Mouse (Mus musculus): ENCODE results near the gene Eif3i. TPM values are rescaled to one million over a fixed set of nuclear protein-coding genes. Genes with fewer than 3 reads are reported as not detected.
A peak's percentile ranks its signal among the peaks of the same experiment; 100 is the strongest.
"Not testable (repeated sequence)": the region's sequence is repeated elsewhere in the genome, so short reads cannot be mapped to it uniquely, and the experiment has no call there.

The Eif3i gene
- polyA plus RNA-seq, 1 experiment from 2014 or later: 220 TPM

- H3K27ac ChIP-seq: no peak overlapping the region
- no peaks in the 10 kb centered on the region for H3K9me3 ChIP-seq
- H3K9ac ChIP-seq (replicated peaks): no peak overlapping the region
- H3K4me3 ChIP-seq (replicated peaks): no peak overlapping the region
- H3K27me3 ChIP-seq: no peaks in the 10 kb centered on the region
- WGBS: 94% methylated on average over 6 of the region's 6 CpGs
- no peaks in the 10 kb centered on the region for H3K36me3 ChIP-seq
- H3K4me2 ChIP-seq (replicated peaks): no peak overlapping the region
- H3K4me1 ChIP-seq (replicated peaks): no peaks in the 10 kb centered on the region
- no peak for ATAC-seq
These were observed 30.4 kb downstream of the Eif3i start for GRCm38 (mm10) chr4:129570028-129570427.

- Histone ChIP-seq H3K4me1 (replicated peaks) (no peaks in the 10 kb centered on the region), H3K36me3 (no peaks in the 10 kb centered on the region), H3K9me3 (no peaks in the 10 kb centered on the region), H3K4me2 (replicated peaks) (no peak overlapping the region), H3K27ac (no peak overlapping the region), H3K4me3 (replicated peaks) (no peak overlapping the region), H3K27me3 (no peaks in the 10 kb centered on the region), H3K9ac (replicated peaks) (no peak overlapping the region)
- 91% methylated on average over 7 of the region's 7 CpGs for WGBS
- no peak for ATAC-seq
These were observed 32.1 kb downstream of the Eif3i start for GRCm38 (mm10) chr4:129568366-129568765.

GRCm38 (mm10) chr4:129565139-129565538 lies 35.3 kb downstream of the Eif3i start:
- Histone ChIP-seq H3K4me1 (replicated peaks) (no peaks in the 10 kb centered on the region), H3K4me3 (replicated peaks) (no peak overlapping the region), H3K9ac (replicated peaks) (no peak overlapping the region), H3K4me2 (replicated peaks) (no peak overlapping the region), H3K36me3 (no peaks in the 10 kb centered on the region), H3K9me3 (no peaks in the 10 kb centered on the region), H3K27ac (no peak overlapping the region), H3K27me3 (no peaks in the 10 kb centered on the region)
- no peak for ATAC-seq
- WGBS: 83% methylated on average over 6 of the region's 6 CpGs

- Histone ChIP-seq H3K9me3 (no peaks in the 10 kb centered on the region), H3K4me1 (replicated peaks) (no peaks in the 10 kb centered on the region), H3K9ac (replicated peaks) (no peak overlapping the region), H3K4me2 (replicated peaks) (no peak overlapping the region), H3K36me3 (no peaks in the 10 kb centered on the region), H3K27ac (no peak overlapping the region), H3K4me3 (replicated peaks) (no peak overlapping the region), H3K27me3 (no peaks in the 10 kb centered on the region)
- no peak for ATAC-seq
- WGBS: 80% methylated on average over 8 of the region's 8 CpGs
These were observed 36.7 kb downstream of the Eif3i start for GRCm38 (mm10) chr4:129563718-129564117.

DNA sequence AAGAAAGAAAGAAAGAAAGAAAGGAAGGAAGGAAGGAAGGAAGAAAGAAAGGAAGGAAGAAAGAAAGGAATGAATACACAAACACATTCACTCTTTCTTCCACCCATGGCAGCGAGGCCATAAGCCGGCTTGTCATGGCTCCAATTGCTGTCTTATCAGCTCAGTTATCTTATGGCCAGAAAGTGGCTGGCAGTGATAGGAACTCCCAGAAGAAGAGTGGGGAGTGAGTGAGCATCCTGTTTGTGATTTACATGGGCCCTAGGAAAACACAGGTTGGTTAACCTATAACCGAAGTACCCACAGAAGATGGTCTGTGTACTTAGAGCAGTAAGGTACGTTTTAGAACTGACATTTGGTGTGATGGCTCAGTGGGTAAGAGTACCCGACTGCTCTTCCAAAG lies 39.3 kb downstream of the Eif3i start:
- WGBS: 94% methylated on average over 5 of the region's 5 CpGs
- Histone ChIP-seq H3K4me3 (replicated peaks) (no peak overlapping the region), H3K36me3 (no peaks in the 10 kb centered on the region), H3K27me3 (0 out of 2 replicates have a peak, but pooled peaks cover 3% of the 10 kb centered on the region), H3K4me1 (replicated peaks) (peaks cover 4% of the 10 kb centered on the region), H3K27ac (no peak overlapping the region), H3K9me3 (no peaks in the 10 kb centered on the region), H3K9ac (replicated peaks) (no peak overlapping the region), H3K4me2 (replicated peaks) (no peak overlapping the region)
- no peak for ATAC-seq

DNA sequence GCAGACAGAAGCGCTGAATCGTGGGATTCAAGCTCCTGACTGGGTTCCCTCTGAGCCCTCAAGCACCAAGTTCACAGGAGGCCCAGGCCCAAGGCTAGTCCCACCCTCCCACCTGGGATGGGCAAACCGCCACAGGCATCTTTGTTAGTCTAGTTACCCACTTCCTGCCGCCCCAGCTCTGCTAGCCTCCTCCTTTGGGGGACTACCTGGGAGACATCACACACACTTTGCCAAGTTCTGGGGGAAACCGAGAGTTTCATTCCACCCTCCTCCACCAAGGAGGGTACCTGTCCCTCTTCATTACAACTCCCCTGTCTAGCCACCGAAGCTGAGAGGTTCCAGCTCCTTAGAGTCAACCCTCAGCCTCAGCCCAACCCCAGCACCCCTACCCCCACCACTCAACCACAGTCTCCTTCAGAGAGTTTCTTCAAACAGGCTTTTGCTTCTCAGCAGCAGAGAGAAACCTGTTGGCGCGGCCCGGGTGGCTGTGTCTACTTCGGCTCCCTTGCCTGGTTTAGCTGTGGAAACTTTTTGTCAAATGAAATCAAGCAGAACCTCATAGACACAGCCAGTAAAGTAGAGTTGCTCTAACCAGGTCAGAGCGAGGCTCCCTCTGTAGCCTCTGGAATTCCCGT lies 42.0 kb downstream of the Eif3i start:
- Histone ChIP-seq H3K4me1 (replicated peaks) (peaks cover 13% of the 10 kb centered on the region), H3K4me3 (replicated peaks) (no peak overlapping the region), H3K4me2 (replicated peaks) (no peak overlapping the region), H3K27me3 (peaks cover 14% of the 10 kb centered on the region; the same call in 1 of the 2 replicates), H3K9ac (replicated peaks) (no peak overlapping the region), H3K36me3 (no peaks in the 10 kb centered on the region), H3K27ac (no peak overlapping the region), H3K9me3 (no peaks in the 10 kb centered on the region)
- WGBS: 86% methylated on average over 12 of the region's 12 CpGs
- no peak for ATAC-seq

DNA sequence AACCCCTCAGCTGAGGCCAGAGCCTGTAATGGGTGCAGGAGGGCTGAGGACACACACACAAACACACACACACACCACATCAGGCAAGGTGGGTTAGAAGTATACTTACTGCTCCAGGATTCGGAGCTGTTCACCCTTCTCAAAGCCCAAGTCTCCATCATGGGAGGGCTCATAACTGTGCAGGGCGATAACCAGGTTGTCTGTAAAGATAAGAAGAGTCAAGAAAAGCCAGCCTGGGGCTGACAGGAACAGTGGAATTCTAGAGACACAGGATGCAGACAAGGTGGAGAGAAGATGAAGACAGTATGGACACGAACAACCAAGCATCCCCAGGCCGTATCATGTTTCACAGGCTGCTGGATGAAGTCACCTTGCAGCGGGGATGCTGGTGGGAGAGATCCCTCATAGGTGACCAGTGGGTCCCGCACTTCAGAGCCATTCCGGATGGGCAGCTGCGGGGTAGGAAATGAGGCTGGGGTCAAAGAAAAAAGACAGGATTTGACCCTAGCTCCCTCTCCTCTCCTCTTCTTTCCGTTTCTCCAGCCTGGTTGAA lies 43.1 kb downstream of the Eif3i start:
- ATAC-seq: no peak; the same call in 1 of the 2 replicates
- H3K4me3 ChIP-seq (replicated peaks): peak overlapping the region; percentile 51; the same call in 1 of the 2 replicates

GRCm38 (mm10) chr4:129556532-129557223 lies 43.8 kb downstream of the Eif3i start:
- Histone ChIP-seq H3K9ac (replicated peaks) (peak overlapping the region; percentile 58), H3K27me3 (peaks cover 14% of the 10 kb centered on the region; the same call in 1 of the 2 replicates), H3K4me1 (replicated peaks) (peaks cover 13% of the 10 kb centered on the region), H3K4me3 (replicated peaks) (peak overlapping the region; percentile 51), H3K4me2 (replicated peaks) (peak overlapping the region; percentile 77), H3K9me3 (no peaks in the 10 kb centered on the region), H3K27ac (peak overlapping the region; percentile 26; the same call in 1 of the 2 replicates), H3K36me3 (no peaks in the 10 kb centered on the region)
- ATAC-seq: peak; percentile 68
- 8% methylated on average over 33 of the region's 33 CpGs for WGBS

More for the DNA sequence above, 43.1 kb downstream of the Eif3i start:
- 91% methylated on average over 9 of the region's 9 CpGs for WGBS
- H3K36me3 ChIP-seq: no peaks in the 10 kb centered on the region
- peaks cover 13% of the 10 kb centered on the region for H3K4me1 ChIP-seq (replicated peaks)
- peak overlapping the region; percentile 77; the same call in 1 of the 2 replicates for H3K4me2 ChIP-seq (replicated peaks)
- H3K9me3 ChIP-seq: no peaks in the 10 kb centered on the region
- H3K27me3 ChIP-seq: peaks cover 14% of the 10 kb centered on the region; the same call in 1 of the 2 replicates
- H3K9ac ChIP-seq (replicated peaks): 0 out of 2 replicates have a peak overlapping the region, but pooled peaks have one; percentile 58
- peak overlapping the region; percentile 26; the same call in 1 of the 2 replicates for H3K27ac ChIP-seq

- under 1% methylated on average over 24 of the region's 24 CpGs for WGBS
- Histone ChIP-seq H3K9me3 (no peaks in the 10 kb centered on the region), H3K36me3 (no peaks in the 10 kb centered on the region), H3K4me1 (replicated peaks) (peaks cover 13% of the 10 kb centered on the region), H3K27me3 (peaks cover 14% of the 10 kb centered on the region; the same call in 1 of the 2 replicates), H3K9ac (replicated peaks) (peak overlapping the region; percentile 60), H3K4me2 (replicated peaks) (peak overlapping the region; percentile 77), H3K27ac (peak overlapping the region; percentile 64), H3K4me3 (replicated peaks) (peak overlapping the region; percentile 51)
- ATAC-seq: peak; percentile 73
These were observed 44.5 kb downstream of the Eif3i start for GRCm38 (mm10) chr4:129555862-129556531.

DNA sequence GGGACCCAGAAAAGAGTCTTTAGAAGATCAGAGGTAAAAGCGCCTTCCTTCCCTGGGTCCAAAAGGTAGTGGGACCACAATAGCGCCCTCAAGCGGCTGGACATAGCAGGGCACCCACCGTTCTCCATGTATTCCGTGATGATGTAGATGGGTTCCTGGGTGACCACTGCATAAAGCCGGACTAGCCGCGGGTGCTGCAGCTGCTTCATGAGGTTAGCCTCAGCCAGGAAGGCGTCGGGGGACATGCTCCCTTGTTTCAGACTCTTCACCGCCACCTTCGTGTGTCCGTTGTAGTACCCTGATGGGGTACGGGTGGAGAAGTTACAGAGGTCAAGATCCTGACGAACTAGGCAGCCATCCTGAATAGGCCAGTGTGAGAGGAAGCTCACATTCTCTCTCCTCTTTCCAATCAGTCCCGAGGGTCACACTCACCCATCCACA lies 45.0 kb downstream of the Eif3i start:
- Histone ChIP-seq H3K27me3 (peaks cover 14% of the 10 kb centered on the region; the same call in 1 of the 2 replicates), H3K36me3 (no peaks in the 10 kb centered on the region), H3K4me3 (replicated peaks) (peak overlapping the region; percentile 51), H3K4me1 (replicated peaks) (peaks cover 13% of the 10 kb centered on the region), H3K9me3 (no peaks in the 10 kb centered on the region), H3K4me2 (replicated peaks) (peak overlapping the region; percentile 77), H3K9ac (replicated peaks) (peak overlapping the region; percentile 60), H3K27ac (no peak overlapping the region)
- ATAC-seq: peak; percentile 58; the same call in 1 of the 2 replicates
- 5% methylated on average over 16 of the region's 16 CpGs for WGBS

- not testable (repeated sequence) for H3K9ac ChIP-seq (replicated peaks); H3K36me3 ChIP-seq; H3K4me3 ChIP-seq (replicated peaks); H3K4me2 ChIP-seq (replicated peaks); ATAC-seq; H3K27ac ChIP-seq; H3K9me3 ChIP-seq
- Histone ChIP-seq H3K27me3 (peaks cover 14% of the 10 kb centered on the region; the same call in 1 of the 2 replicates), H3K4me1 (replicated peaks) (peaks cover 13% of the 10 kb centered on the region)
- whole genome bisulfite sequencing: 71% methylated on average over 6 of the region's 6 CpGs
These were observed 45.9 kb downstream of the Eif3i start for GRCm38 (mm10) chr4:129554512-129554911.
